ENCODE assay signal across 22 mouse cellular contexts in the genomic region with DNA sequence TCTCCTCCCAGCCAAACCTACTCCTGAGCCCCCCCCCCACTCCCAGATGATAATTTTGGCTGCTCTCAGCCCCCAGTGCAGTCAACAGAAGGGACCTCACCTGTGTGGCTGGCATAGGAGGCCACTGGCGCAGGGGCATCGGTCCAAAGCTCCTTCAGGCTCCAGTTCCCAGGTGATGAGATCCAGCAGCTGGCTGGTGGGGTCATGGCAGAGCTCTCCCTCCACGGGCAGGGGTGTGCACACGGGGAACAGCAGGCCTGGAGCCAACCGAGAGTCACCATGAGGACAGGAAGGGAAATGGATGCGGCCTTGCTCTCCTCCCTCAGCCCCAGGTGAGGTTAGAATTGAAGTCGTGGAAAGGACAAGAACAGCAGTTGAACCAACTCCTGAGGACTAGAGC. TPM values are rescaled to one million over a fixed set of nuclear protein-coding genes. Genes with fewer than 3 reads are reported as not detected.
DNase-seq lines count a peak whose midpoint lies in the region; TF ChIP-seq lines count a peak whose summit lies in the region.
"Had no signal": no experiment of that assay in that cellular context is flagged by ENCODE, and none has a peak within 500 bp of the region (broad histone marks: within the 10 kb centered on the region; RNA-seq: fewer than 3 reads in every experiment).

No protein-coding gene starts in this region.

- peaks cover 46% of the 10 kb centered on the region for H3K4me1 ChIP-seq in limb, embryonic 10.5 days

- peak; percentile 34 for DNase-seq in cerebellum, adult 9-10 months
- no peak for DNase-seq in cerebellum, postnatal 36 days
- peak; percentile 83 for DNase-seq in heart, adult 11 months
- no peak for DNase-seq in heart, adult 8-10 months (ENCODE audit: low spot score)
- no peak for DNase-seq in layer of hippocampus, adult 2 months (ENCODE audit: low spot score in 2 of 2)
- no peak for DNase-seq in layer of hippocampus, adult 11-12 months (ENCODE audit: low spot score)
- DNase-seq in limb, embryonic 10.5 days (ENCODE audit: low spot score) = no peak
- DNase-seq: adrenal gland, adult 2 months; adrenal gland, postnatal 14 days; B cell, adult 2 months; gastrocnemius, postnatal 10 days; gastrocnemius, postnatal 36 days; kidney, adult 18-20 months had no signal

- WGBS in limb, embryonic 10.5 days = 88% methylated on average over 7 of the region's 7 CpGs

- peak overlapping the region; percentile 54; the same call in 1 of the 2 replicates for H3K27ac ChIP-seq in layer of hippocampus, adult 2 months
- peak overlapping the region; percentile 50; the same call in 1 of the 2 replicates for H3K27ac ChIP-seq in limb, embryonic 10.5 days
- H3K27ac ChIP-seq: forebrain, embryonic 13.5 days; hindbrain, embryonic 12.5 days; hindbrain, postnatal 0 days had no signal

- H3K4me3 ChIP-seq in layer of hippocampus, adult 2 months = no peak overlapping the region
- H3K4me3 ChIP-seq in limb, embryonic 10.5 days = no peak overlapping the region
- H3K4me3 ChIP-seq: forebrain, embryonic 10.5 days; forebrain, embryonic 13.5 days; hindbrain, embryonic 12.5 days had no signal

- H3K36me3 ChIP-seq in limb, embryonic 10.5 days = 0 out of 2 replicates have a peak, but pooled peaks cover 3% of the 10 kb centered on the region
- H3K36me3 ChIP-seq: G1E had no signal

- H3K27me3 ChIP-seq in limb, embryonic 10.5 days (ENCODE audit: low read depth, poor library complexity, severe bottlenecking) = no peaks in the 10 kb centered on the region
- H3K27me3 ChIP-seq: CH12.LX; forebrain, embryonic 13.5 days; hindbrain, embryonic 12.5 days; Patski had no signal

- TF ChIP-seq CTCF in layer of hippocampus, adult 2 months (conservative IDR thresholded peaks at IDR 0.05) = no peak

- H3K9me3 ChIP-seq in limb, embryonic 10.5 days (replicated peaks) = no peaks in the 10 kb centered on the region
- H3K9me3 ChIP-seq: forebrain, embryonic 10.5 days; forebrain, embryonic 13.5 days; G1E; hindbrain, embryonic 12.5 days had no signal

RNA-seq across cellular contexts. Expression of a gene that starts 39.6 kb away (rescaled TPM):
- 10 to 100 TPM; 34.3 to 54.4 (median 46.8) TPM for total RNA-seq in heart, adult 8-10 months (2022)
- total RNA-seq in layer of hippocampus, adult 2 months (2021) = 100 to 1,000 TPM; 253 to 270 TPM
- 4.9 and 6.3 TPM in 2 replicates for polyA plus RNA-seq in limb, embryonic 10.5 days (2016; fragmentation: Nextera tagmentation; extraction: Ambion mirVana)
- total RNA-seq: granulocyte monocyte progenitor cell, adult 5-6 weeks; hematopoietic stem cell, adult 5-6 weeks had no signal
- polyA plus RNA-seq: G1E had no signal

Comparison
In these comparisons a context has a peak if more than half of its experiments do, and no peak if none do; other contexts are left out.
1. DNase-seq: peak in cerebellum, adult 9-10 months (single experiment) and heart, adult 11 months (single experiment); none in cerebellum, postnatal 36 days (0 of 2), heart, adult 8-10 months (single experiment), layer of hippocampus, adult 2 months (0 of 2), layer of hippocampus, adult 11-12 months (single experiment) and limb, embryonic 10.5 days (single experiment).
2. RNA of a gene that starts 39.6 kb away (total RNA-seq): 253 to 270 TPM in layer of hippocampus, adult 2 months; 34.3 to 54.4 TPM in heart, adult 8-10 months; every median in the first group is over 4 times any median in the second.